Mouse (Mus musculus): Measurements from ENCODE around the gene Lypd6. TPM values are rescaled to one million over a fixed set of nuclear protein-coding genes. Genes with fewer than 3 reads are reported as not detected.
A peak's percentile ranks its signal among the peaks of the same experiment; 100 is the strongest.

The Lypd6 gene
- total RNA-seq, 2 experiments from 2014 or later = 0.29 to 1.2 TPM

DNA sequence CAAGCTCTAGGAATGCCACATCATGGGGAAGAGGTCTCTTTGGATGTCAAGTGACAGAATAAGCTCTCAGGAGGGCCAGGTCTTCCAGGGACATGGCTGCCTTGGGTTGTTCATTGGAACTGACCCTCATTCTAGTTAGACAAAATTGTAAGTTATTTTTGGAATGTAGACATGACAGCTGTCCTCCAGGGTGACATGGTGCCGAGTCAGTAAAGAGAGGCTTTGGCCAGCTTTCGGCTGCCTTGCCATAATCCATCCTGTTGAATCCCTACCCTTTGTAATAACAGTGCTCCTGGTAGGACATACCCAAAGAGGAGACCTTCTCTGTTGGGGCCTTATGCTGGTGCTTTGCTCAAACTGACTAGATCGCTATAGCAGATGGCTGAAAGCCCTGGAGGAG is 39.8 kb downstream of the Lypd6 start:
- DNase-seq = no peak
- intact Hi-C loops (cut with DNase I) = no loop called here

DNA sequence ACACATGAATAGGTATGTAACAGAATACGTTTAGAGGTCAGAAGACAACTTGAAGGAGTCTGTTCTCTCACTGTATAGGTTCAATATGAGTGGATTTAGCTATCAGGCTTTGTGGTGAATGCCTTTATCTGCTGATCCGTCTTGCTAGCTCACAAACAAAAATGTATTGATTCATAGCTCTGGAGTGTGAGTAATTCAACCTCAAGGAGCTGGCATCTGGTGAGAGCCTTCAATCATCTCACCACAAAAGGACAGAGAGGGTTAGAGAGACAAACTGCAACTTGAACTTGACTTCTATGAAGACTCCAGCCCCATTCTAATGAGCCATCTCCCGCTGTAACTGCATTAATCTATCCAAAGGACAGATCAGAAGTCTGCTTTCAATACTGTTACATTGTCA is 40.6 kb downstream of the Lypd6 start:
- no peak for DNase-seq
- intact Hi-C loops (cut with DNase I) = no loop called here

DNA sequence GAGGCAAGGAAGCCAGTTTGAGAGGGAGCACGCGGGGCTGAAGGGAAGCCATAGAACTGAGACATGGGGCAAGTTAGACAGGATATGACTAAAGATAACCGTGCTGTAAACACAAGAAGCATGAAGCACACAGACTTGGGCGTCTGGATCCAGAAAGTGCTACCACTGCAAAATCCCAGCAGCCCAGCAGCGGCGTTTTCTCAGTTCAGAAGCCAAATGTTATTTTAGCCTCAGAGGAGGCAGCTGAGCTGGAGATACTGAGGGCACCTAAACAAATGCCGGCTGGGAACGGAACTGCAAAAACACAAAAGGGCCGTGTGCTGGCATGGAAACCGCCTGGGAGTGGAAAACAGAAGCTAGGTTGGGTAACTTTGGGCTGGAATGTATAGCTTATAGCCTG is 43.9 kb downstream of the Lypd6 start:
- DNase-seq = peak; percentile 49 to 60
- intact Hi-C loops (cut with DNase I) = no loop called here

DNA sequence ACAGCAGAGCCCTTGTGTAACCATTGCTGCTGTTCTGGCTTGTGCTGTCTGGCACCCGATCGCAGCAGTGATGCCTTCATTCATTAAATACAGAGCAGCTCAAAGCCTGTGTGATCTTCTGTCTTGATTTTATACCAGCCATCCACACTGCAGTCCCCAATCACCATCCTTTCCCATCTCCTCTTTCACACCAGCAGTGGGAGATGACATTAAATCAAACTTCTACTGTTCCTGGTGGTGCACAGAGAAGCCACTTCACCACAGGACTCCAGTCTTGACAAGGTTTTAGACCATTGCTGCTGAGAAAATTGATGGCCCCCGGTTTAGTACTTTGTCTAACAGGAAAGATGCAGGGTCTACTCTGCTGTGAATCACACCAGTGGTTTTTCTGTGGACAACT is 44.9 kb downstream of the Lypd6 start:
- intact Hi-C loops (cut with DNase I) = no loop called here
- DNase-seq = no peak

DNA sequence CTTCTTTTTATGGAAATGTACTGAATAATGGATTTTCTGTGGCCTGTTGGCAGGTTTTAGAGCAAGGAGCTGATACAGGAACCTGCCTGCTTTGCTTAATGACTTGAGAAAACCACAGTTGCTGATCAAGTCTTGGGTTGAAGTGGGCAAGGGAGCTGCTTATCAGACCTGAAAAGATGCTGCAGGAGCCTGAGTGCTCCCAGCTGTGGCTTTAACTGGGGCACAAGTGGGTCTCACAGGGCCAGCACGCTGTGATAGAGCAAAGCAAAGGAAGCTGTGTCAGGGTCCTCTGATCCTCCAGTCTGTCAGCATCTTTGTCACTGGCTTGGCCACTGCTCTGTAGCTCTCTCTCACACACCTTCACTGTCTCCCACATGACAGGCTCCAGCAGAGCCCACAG is 45.4 kb downstream of the Lypd6 start:
- no peak for DNase-seq
- intact Hi-C loops (cut with DNase I) = no loop called here

DNA sequence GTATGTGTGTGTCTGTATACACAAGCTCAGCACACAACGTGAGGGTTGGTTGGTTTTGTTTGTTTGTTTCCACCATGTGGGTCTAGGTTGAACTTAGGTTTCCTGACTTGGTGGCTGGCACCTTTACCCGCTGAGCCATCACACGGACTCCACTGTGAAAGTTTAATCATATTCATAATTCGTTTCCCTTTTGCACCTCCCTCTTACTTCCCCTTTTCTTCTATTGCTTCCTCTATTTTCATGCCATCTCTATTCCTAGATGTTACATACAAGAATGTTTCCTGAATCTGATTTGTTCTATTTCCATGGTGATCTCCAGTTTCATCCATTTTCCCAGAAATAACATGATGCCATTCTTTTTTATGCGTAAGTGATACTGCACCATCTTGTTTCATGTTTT is 46.2 kb downstream of the Lypd6 start:
- intact Hi-C loops (cut with DNase I) = no loop called here
- DNase-seq = no peak

DNA sequence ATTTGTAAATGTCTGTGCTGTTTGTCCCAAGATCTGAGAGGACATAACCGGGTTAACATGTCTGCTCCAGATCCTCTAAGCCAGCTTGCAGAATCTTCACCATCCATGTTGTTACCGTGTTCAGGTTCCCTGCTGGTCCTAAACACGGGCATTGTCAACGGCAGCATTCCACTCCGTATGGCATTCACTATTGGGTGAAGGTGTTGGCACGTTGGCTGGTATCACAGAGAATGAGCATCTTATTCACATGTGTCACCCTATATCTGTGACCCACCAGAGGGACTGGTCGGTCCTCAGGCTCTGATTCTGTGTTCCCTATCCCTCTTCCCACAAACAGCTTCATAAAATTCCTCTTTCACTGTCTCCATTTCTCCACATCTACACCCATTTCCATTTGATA is 52.9 kb downstream of the Lypd6 start:
- intact Hi-C loops (cut with DNase I) = no loop called here

DNA sequence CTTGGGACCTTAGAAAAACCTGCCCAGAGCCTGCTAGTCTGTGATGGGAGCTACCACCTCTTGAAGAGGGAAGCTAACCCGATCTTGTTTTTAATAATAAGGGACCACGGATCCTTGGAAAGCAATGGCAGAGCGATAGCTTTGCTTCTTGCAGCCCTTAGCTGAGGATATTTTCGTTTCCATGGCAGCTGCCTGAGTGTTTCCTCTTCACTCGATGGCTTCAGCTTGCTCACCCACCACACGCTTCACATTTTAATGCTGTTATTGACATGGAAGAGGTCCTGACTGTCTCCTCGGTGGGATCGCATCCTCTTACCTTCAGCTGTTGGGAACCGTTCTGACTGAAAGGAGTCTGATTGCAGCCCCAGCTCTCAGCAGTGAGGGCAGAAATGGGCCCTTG is 54.6 kb downstream of the Lypd6 start:
- DNase-seq = no peak
- intact Hi-C loops (cut with DNase I) = no loop called here

More for the DNA sequence above, 52.9 kb downstream of the Lypd6 start:
- no peak for DNase-seq

DNA sequence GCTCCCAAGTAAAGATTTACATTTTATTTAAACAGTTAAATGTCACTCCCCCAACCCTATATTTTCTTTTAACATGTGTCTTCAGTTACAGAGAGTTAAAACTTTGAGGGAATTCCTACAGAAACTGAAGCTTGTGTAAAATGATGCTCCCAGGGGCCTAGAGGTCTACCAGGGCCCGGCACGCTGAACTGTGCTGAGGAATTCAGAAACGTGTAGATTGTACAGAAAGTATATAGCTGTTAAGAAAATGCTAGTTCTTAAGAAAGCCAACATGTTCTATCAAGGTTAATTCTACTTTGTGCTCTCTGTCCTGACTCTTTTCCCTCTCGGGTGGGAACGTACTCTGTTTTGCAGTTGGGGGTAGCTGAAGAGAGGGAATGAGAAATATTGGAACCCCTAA is 57.1 kb downstream of the Lypd6 start:
- intact Hi-C loops (cut with DNase I) = no loop called here
- DNase-seq = no peak

DNA sequence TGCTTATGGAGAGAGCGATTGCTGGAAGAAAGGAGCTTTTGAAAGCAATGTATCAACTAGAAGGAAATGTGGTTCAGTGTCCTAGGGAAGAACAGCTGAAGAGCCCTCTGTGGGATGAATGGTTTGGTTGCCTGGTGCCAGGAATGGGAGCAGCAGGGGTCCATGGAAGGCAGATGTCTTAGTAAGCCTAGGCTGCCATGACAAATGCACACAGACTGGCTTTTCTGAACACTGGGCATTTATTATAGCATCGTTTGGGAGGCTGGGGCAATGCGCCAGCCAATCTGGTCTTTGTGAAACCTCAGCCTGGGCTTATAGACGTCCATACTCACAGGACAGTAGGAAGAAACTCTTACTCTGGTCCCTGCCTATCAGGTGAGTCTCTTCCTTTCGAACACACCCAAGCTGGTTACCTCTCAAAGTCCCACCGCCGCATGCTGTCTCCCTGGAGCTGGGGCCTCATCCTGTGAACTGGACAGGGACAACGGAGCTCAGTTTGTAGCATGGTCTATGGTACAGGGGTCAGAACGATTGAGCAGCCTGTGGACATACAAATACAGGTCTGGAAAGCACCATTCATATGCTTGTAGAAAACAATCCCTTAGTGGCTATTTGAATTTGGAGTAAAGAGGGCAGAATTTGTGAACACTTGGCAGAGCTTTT is 61.4 kb downstream of the Lypd6 start:
- no peak for DNase-seq
- intact Hi-C loops (cut with DNase I) = no loop called here

DNA sequence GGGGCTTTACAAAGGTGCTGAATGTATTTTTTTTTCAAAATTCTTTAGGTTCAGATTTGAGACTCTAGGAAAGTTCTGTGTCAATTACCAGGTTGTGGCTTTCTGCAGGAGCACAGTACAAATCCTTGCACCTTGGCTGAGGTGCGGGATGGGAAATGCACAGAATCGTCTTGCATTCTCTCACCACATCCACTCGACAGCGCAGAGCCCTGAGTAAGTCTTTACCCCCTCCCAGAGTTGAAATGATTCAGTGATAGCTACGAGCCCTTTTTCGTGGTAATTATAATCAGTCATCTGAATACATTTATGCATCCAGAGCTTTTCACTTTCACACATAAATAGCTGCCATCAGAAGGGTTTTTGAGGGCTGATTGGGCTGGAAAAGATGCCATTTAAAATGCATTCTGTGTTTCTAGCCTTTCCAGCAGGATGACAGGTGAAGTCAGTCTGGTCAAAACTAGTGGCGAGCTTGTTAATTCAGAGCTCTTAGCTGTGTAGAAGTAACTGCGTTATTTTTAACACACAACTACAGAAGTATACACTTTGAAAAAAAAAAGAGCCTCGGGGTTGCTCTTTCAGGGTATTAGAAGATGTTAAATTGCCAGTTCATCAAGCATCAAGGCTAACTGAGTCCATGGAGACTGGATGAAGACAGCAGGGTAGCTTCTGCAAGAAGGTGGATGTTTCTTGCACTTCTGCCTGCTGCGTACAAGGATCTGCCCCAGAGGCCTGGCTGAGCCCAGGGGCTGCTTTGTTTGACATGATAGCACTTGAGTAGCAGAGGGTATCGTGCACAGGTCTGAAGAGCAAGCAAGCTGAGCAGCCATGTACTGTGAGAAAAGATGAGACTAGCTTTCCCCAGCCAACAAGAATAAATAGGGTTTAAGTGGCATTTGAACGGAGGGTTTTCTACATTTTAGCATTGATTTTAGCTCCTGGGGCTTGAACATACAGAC is 62.4 kb downstream of the Lypd6 start:
- no peak for DNase-seq
- intact Hi-C loops (cut with DNase I) = no loop called here

DNA sequence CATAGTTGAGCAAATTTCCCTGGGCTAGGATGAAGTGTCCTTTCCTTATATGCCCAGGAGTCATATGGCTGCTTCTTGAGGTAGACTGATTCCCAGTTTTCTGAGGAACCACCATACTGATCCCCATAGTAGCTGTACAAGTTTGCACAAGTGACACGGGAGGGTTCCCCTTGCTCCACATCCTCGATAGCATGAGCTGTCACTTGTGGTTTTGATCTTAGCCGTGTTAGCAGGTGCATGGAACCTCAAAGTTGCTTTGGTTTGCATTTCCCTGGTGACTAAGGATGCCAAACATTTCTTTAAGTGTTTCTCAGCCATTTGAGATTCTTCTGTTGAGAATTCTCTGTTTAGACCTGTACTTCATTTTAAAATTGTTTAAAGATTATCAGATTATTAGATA is 64.4 kb downstream of the Lypd6 start:
- no peak for DNase-seq
- intact Hi-C loops (cut with DNase I) = no loop called here

DNA sequence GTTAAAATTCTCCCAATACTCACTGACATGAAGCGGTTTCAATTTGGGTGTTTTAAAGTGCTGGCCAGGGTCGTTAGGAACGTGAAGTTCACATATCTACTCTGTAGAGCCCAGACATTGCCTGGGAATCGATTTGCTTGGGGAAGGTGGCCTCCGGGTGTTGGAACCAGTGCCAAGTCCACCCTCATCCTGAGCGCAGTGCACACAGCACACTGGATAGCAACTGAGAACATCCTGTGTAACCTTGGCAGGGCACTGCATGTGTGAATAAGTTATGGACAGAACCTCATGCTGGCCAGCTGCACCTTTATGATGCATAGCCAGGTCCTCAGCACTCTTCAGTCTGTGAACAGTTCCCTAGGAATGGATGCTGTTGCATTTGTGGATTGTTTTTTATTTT is 77.4 kb downstream of the Lypd6 start:
- intact Hi-C loops (cut with DNase I) = no loop called here
- no peak for DNase-seq

DNA sequence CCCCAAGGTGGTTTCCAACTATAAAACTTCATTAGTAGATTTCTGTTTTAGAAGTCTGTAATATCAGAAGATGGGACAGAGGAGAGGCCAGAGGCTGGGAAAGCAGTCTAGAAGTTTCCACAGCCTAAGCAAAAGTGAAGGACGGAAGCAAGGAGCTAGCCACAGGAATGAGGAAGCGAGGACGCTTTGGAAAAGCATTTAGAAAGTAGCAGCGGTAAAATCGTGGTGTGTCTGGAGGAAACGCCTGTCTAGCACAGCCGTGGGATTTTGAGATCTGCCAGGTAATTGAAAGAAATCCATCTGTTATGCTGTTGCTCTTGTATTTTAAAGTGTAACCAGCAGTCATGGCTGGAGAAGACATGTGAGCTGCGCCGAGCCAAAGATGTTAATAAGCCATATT is 81.1 kb downstream of the Lypd6 start:
- DNase-seq = no peak
- intact Hi-C loops (cut with DNase I) = no loop called here

DNA sequence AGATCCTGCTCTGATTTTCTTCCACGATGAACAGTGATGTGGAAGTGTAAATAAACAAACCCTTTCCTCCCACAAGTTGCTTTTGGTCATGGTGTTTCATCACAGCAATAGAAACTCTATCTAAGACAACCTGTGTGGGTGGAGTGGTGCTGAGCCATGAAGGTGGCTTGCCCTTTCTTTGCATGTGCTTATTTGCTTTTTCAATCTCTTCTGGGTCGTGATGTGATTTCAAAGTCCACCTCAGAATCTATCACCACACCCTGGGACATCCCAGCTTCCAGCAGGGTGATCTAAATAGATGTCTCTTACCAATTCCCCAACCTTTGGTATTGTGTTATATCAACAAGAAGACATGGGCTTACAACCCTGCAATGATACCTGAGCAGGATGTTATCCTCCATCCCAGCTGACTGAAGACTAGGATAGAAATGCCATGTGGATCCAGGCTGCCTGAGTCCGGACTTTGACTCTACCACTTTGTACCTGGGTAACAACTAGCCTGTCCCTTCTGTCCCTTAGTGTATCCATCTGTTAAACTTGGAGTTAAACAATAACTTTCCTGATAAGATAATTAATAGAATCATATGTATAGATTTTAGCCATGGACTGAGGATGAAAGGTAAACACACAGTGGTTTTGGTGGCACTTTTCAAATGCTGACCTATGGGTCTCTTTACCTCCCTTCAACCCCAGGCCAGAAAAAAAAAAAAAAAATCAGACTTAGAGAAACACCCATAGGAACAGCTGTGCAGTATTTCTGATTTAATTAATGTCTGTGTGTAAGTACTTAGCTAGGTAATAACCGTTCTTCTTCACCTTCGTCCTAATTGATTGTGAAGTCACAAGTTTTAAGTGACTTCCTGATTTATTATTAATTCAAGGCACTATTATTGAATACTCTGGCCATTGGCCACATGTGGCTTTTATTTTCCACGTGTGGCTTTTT is 83.3 kb downstream of the Lypd6 start:
- no peak for DNase-seq
- intact Hi-C loops (cut with DNase I) = no loop called here

DNA sequence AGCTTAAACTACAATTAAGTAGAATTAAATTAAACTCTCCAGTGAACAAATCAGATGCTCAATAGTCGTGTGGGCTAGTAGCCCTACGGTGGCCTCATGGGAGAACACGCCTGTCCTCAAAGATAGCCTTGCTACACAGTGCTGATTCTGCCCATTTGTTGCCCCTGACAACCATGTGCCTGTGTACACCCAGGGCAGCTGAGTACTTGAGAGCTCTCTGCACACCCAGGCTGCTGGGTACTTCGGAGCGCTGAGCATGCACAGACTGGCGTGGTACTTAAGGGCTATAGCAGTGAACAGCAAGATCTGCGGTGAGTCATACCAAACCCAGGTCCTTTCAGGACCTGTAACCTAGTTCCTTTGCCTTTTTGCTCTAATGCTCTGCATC is 84.0 kb downstream of the Lypd6 start:
- intact Hi-C loops (cut with DNase I) = no loop called here
- DNase-seq = no peak

DNA sequence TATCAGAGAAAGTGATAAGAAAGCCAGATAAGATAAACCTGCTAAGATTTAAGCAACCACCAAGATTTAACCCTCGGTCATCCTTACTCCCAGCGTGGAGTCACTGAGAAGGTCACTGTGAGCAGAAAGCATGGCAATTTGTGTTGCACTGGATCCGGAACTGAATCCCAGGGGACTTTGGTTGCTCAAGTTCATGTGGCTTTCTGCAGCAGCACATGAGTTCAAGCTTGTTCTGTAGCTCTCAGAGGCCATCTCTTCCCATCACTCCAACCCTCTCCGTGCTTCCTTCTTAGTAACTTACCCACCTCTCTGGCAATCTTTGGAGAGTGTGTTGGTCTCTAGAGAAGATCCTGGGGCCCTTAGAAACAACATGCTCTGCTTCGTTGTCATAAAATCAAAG is 84.6 kb downstream of the Lypd6 start:
- intact Hi-C loops (cut with DNase I) = no loop called here
- no peak for DNase-seq

DNA sequence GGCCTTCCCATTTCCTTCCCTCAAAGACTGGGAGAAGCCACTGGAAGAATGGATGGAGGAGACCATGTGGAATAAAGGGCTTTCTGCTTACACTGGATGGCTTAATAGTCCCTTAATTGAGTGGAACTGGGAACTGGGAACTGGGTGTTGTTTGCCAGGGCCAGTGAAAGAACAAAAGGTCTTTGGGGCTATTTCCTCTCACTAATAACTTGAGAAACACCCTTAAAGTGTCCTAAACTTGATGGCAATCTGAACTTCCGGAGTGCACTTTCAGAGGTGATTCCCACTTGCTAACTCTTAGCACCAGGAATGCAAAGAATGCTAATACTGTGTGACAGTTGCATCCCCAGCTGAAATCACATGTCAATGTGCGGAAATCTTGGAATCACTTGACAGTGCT is 85.2 kb downstream of the Lypd6 start:
- no peak for DNase-seq
- intact Hi-C loops (cut with DNase I) = no loop called here

DNA sequence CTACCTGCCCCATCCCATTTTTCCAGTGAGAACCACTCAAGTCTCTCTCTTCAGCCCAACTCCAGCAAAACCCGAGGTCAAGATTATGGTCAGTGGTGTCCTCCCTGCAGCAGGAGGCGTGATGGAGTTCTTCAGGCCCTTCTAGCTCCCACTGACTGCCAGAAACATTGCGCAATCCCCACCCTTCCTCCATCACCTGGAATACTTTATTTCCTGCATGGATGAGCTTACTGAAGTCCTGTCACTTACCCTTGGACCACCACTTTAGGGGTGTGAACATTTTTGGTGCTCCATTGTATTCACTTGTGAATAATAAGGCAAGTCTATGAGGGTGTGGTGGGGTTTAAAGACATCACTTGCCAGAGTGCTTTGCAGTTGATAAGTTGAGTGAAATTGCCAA is 85.7 kb downstream of the Lypd6 start:
- DNase-seq = no peak
- intact Hi-C loops (cut with DNase I) = no loop called here

DNA sequence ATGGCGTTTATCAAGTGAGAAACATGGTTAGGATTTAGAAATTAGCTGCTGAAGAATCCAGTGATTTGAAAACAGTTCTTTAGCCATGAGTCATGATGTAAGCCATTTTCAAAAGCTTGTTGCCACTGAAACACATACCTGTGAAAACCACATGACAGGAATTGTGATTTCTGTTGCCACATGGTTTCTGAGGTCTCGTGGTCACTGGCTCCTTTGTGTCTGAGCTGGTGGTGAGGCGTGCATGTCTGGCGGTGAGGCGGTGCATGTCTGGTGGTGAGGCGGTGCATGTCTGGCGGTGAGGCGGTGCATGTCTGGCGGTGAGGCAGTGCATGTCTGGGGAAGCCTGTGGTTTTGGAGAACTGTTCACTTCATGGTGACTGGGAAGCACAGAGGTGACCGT is 89.8 kb downstream of the Lypd6 start:
- intact Hi-C loops (cut with DNase I) = no loop called here
- DNase-seq = no peak

DNA sequence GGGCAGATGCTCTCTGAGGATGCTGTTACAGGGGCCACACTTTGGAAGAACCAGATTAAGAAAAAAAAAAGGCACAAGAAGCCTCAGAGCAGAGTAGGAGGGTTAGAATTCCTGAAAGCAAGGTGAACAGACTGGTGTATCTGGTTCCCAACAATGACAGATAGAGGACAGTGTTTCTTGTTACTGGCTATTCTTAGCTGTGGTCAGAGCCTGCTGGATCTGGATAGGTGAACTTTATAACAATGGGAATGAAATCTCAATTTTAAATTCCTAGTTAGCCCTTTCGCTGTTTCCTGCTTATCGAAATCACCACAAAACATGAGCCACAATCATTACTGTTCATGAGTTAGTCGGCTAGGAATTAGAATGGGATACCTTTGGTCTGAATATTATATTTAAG is 93.8 kb downstream of the Lypd6 start:
- intact Hi-C loops (cut with DNase I) = no loop called here
- peak in 1 of 2 experiments; percentile 17 for DNase-seq
